Mouse (Mus musculus): ENCODE data around the gene Dclk3. TPM values are rescaled to one million over a fixed set of nuclear protein-coding genes. Genes with fewer than 3 reads are reported as not detected.
A peak's percentile ranks its signal among the peaks of the same experiment; 100 is the strongest.

Gene Dclk3
- polyA plus RNA-seq, 1 experiment: not detected

DNA sequence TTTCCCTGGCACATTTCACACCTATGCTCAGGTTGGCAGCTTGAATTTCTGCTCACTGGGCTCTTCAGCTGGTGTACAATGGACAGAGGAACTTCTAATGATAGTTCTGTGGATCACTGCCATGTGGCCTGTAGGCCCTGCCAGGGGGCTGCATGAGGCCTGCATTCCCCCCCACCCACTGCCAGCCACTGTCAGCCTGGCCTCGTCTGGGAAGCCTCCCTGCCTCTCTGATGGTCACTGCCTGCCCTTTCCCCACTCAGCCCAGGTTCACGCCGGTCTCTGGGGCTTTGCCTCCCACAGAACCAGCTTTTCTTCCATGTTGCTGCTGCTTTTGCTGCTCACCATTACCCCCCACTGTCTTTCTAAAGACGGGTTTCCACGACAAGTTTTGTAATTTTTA is 43.6 kb upstream of the Dclk3 start:
- no peaks in the 10 kb centered on the region for H3K36me3 ChIP-seq (ENCODE audit: control insufficient read depth, insufficient read depth)
- peaks cover 23% of the 10 kb centered on the region for H3K27me3 ChIP-seq (ENCODE audit: control insufficient read depth, insufficient read depth, insufficient read length)
- TF ChIP-seq POLR2A (IDR thresholded peaks at IDR 0.05; ENCODE audit: insufficient read length, low read depth): no peak
- TF ChIP-seq MYOD1 (IDR thresholded peaks at IDR 0.05; ENCODE audit: control insufficient read depth in 1 of 3, insufficient read length in 2 of 3, low read depth in 2 of 3): no peak
- no peak for TF ChIP-seq POLR2AphosphoS2 (IDR thresholded peaks at IDR 0.05; ENCODE audit: insufficient read length, low read depth)
- no peak for TF ChIP-seq E2F4 (IDR thresholded peaks at IDR 0.05; ENCODE audit: insufficient read depth)
- no peak for TF ChIP-seq TCF3 (IDR thresholded peaks at IDR 0.05; ENCODE audit: insufficient read length, low read depth)
- no peaks in the 10 kb centered on the region for H3K79me2 ChIP-seq (ENCODE audit: control insufficient read depth, insufficient read depth)
- no peak overlapping the region for H3ac ChIP-seq (ENCODE audit: control insufficient read depth, insufficient read length)
- no peak overlapping the region for H3K4me3 ChIP-seq
- no peak overlapping the region for H3K4me2 ChIP-seq (ENCODE audit: low read depth)

DNA sequence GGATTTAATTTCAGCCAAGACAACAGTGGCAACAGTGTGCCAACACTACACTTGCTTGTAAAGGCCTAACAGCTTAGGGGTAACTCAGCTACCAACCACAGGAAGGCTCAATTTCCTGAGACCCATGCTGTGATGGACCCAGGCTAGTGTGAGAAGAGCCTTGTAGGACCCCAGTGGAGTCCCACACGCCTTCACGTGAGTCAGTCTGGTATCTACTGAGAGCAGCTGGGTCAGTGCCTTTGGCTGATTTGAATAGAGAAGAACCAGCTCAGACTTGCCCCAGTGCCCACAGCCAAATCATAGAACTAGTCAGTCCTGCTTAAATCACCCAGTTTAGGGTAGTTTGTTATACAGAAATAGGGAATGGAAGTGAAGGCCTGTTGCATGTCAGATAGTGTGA is 40.8 kb upstream of the Dclk3 start:
- no peak for TF ChIP-seq SRF (IDR thresholded peaks at IDR 0.05; ENCODE audit: control insufficient read depth, insufficient read length, low read depth)
- no peak overlapping the region for H3ac ChIP-seq (ENCODE audit: control insufficient read depth, insufficient read length)
- H3K4me3 ChIP-seq: no peak overlapping the region
- no peak overlapping the region for H3K4me2 ChIP-seq (ENCODE audit: low read depth)
- H3K27me3 ChIP-seq (ENCODE audit: control insufficient read depth, insufficient read depth, insufficient read length): peaks cover 4% of the 10 kb centered on the region
- H3K36me3 ChIP-seq (ENCODE audit: control insufficient read depth, insufficient read depth): no peaks in the 10 kb centered on the region
- no peaks in the 10 kb centered on the region for H3K79me2 ChIP-seq (ENCODE audit: control insufficient read depth, insufficient read depth)

DNA sequence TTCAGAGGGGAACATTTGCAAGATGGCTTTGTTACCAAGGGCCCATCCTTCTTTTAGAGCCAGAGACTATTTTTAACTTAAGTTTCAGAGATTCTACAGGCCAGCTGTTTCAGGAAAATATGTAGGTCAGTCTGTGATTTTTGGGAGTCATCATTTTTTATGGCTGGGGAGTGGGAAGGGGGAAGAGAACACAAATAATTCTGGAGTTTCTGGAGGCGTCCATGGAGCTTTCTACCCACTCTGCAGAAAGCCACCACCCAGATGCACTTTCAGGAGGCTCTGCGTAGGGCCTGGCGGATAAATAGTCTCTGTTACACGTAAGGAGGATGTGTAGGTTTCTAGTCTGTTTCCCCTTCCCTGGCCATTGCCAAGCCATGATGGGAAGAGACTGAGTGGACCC is 38.8 kb upstream of the Dclk3 start:
- H3K36me3 ChIP-seq (ENCODE audit: control insufficient read depth, insufficient read depth): no peaks in the 10 kb centered on the region
- TF ChIP-seq MYOD1 (IDR thresholded peaks at IDR 0.05; ENCODE audit: control insufficient read depth in 1 of 3, insufficient read length in 2 of 3, low read depth in 2 of 3): no peak
- TF ChIP-seq POLR2AphosphoS2 (IDR thresholded peaks at IDR 0.05; ENCODE audit: insufficient read length, low read depth): no peak
- no peak for TF ChIP-seq REST (IDR thresholded peaks at IDR 0.05; ENCODE audit: insufficient read depth, insufficient read length)
- no peak for TF ChIP-seq SRF (IDR thresholded peaks at IDR 0.05; ENCODE audit: control insufficient read depth, insufficient read length, low read depth)
- TF ChIP-seq TCF12 (IDR thresholded peaks at IDR 0.05; ENCODE audit: insufficient read depth, poor library complexity, severe bottlenecking): no peak
- TF ChIP-seq MYOG (IDR thresholded peaks at IDR 0.05; ENCODE audit: control insufficient read depth in 1 of 3, insufficient read depth in 1 of 3, insufficient read length in 2 of 3, low read depth in 2 of 3): no peak
- TF ChIP-seq E2F4 (IDR thresholded peaks at IDR 0.05; ENCODE audit: insufficient read depth): no peak
- TF ChIP-seq POLR2A (IDR thresholded peaks at IDR 0.05; ENCODE audit: insufficient read length, low read depth): no peak
- TF ChIP-seq USF1 (IDR thresholded peaks at IDR 0.05; ENCODE audit: low read depth): no peak
- no peak for TF ChIP-seq CEBPB (IDR thresholded peaks at IDR 0.05; ENCODE audit: insufficient read depth, poor library complexity, severe bottlenecking)
- no peaks in the 10 kb centered on the region for H3K79me2 ChIP-seq (ENCODE audit: control insufficient read depth, insufficient read depth)
- H3ac ChIP-seq (ENCODE audit: control insufficient read depth, insufficient read length): no peak overlapping the region
- H3K27me3 ChIP-seq (ENCODE audit: control insufficient read depth, insufficient read depth, insufficient read length): peaks cover 4% of the 10 kb centered on the region
- H3K4me3 ChIP-seq: no peak overlapping the region
- no peak overlapping the region for H3K4me2 ChIP-seq (ENCODE audit: low read depth)

DNA sequence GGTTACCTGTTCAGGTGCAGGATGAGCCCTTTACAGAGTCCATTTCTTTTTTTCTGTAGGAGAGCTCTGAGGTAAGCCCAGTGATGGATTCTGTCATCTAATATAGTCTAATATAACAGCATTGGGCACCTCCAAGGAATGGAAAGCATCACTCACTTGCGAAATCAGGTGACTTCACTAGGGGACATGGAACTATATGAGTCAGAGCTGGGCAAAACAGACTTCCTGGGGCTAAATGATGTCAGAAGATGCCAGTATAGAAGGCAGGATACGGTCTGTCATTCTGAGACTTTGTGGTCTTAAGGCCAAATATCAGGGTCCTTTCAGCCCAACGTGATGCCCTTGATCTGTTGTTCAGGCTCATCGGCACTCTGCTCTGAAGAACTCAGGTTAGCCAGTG is 35.7 kb upstream of the Dclk3 start:
- peaks cover 4% of the 10 kb centered on the region for H3K27me3 ChIP-seq (ENCODE audit: control insufficient read depth, insufficient read depth, insufficient read length)
- H3K4me3 ChIP-seq: no peak overlapping the region
- no peak for TF ChIP-seq REST (IDR thresholded peaks at IDR 0.05; ENCODE audit: insufficient read depth, insufficient read length)
- TF ChIP-seq TCF12 (IDR thresholded peaks at IDR 0.05; ENCODE audit: insufficient read depth, poor library complexity, severe bottlenecking): no peak
- no peak for TF ChIP-seq MYOD1 (IDR thresholded peaks at IDR 0.05; ENCODE audit: control insufficient read depth in 1 of 3, insufficient read length in 2 of 3, low read depth in 2 of 3)
- no peak for TF ChIP-seq MAX (IDR thresholded peaks at IDR 0.05; ENCODE audit: low read depth)
- no peak for TF ChIP-seq POLR2A (IDR thresholded peaks at IDR 0.05; ENCODE audit: insufficient read length, low read depth)
- no peak for TF ChIP-seq POLR2AphosphoS2 (IDR thresholded peaks at IDR 0.05; ENCODE audit: insufficient read length, low read depth)
- TF ChIP-seq USF1 (IDR thresholded peaks at IDR 0.05; ENCODE audit: low read depth): no peak
- no peak for TF ChIP-seq MYOG (IDR thresholded peaks at IDR 0.05; ENCODE audit: control insufficient read depth in 1 of 3, insufficient read depth in 1 of 3, insufficient read length in 2 of 3, low read depth in 2 of 3)
- no peak for TF ChIP-seq E2F4 (IDR thresholded peaks at IDR 0.05; ENCODE audit: insufficient read depth)
- no peaks in the 10 kb centered on the region for H3K79me2 ChIP-seq (ENCODE audit: control insufficient read depth, insufficient read depth)
- no peaks in the 10 kb centered on the region for H3K36me3 ChIP-seq (ENCODE audit: control insufficient read depth, insufficient read depth)
- no peak overlapping the region for H3K4me2 ChIP-seq (ENCODE audit: low read depth)
- no peak overlapping the region for H3ac ChIP-seq (ENCODE audit: control insufficient read depth, insufficient read length)

DNA sequence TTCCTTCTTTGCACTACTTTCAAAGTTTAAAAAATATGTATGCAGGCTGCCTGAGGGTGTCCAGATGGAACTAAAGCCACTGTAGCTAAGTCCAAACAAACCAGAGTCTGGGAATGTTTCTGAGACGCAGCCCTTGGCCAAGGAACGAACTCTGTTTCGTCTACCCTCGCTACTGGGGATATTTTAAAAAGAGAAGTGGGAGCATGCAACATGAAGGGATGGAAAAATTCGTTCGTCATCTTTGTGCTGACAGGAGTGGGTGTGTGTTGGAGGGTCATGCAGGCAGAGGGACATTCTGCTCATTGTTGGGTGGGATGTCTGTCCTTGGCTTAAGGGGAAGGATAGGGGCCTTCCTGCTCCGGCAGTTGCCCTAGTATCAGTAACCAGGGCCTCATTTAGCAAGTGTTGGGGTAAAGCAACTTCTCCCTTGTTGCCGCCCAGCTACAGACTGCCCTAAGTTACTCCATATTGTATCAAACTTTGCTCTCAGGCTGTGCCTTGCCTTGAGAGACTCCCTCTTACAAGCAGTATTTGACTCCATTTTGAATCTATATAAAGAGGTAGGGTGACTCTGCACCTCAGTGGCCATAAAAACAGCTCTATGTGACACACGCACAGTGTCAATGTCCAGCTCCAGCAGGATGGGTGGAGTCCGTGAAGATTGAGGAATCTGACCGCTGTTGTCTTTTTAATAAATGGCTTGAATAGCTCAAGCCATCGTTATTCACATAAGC is 34.4 kb upstream of the Dclk3 start:
- Histone ChIP-seq H3K36me3 (ENCODE audit: control insufficient read depth, insufficient read depth) (no peaks in the 10 kb centered on the region), H3ac (ENCODE audit: control insufficient read depth, insufficient read length) (no peak overlapping the region), H3K4me3 (no peak overlapping the region), H3K27me3 (ENCODE audit: control insufficient read depth, insufficient read depth, insufficient read length) (no peaks in the 10 kb centered on the region), H3K79me2 (ENCODE audit: control insufficient read depth, insufficient read depth) (no peaks in the 10 kb centered on the region), H3K4me2 (ENCODE audit: low read depth) (peak overlapping the region; percentile 1)
- no peak for TF ChIP-seq USF1 (IDR thresholded peaks at IDR 0.05; ENCODE audit: low read depth)
- TF ChIP-seq REST (IDR thresholded peaks at IDR 0.05; ENCODE audit: insufficient read depth, insufficient read length): no peak
- no peak for TF ChIP-seq TCF3 (IDR thresholded peaks at IDR 0.05; ENCODE audit: insufficient read length, low read depth)
- no peak for TF ChIP-seq MYOG (IDR thresholded peaks at IDR 0.05; ENCODE audit: control insufficient read depth in 1 of 3, insufficient read depth in 1 of 3, insufficient read length in 2 of 3, low read depth in 2 of 3)
- TF ChIP-seq SRF (IDR thresholded peaks at IDR 0.05; ENCODE audit: control insufficient read depth, insufficient read length, low read depth): no peak
- TF ChIP-seq POLR2AphosphoS2 (IDR thresholded peaks at IDR 0.05; ENCODE audit: insufficient read length, low read depth): no peak
- TF ChIP-seq TCF12 (IDR thresholded peaks at IDR 0.05; ENCODE audit: insufficient read depth, poor library complexity, severe bottlenecking): no peak
- no peak for TF ChIP-seq POLR2A (IDR thresholded peaks at IDR 0.05; ENCODE audit: insufficient read length, low read depth)
- TF ChIP-seq MAX (IDR thresholded peaks at IDR 0.05; ENCODE audit: low read depth): no peak
- no peak for TF ChIP-seq E2F4 (IDR thresholded peaks at IDR 0.05; ENCODE audit: insufficient read depth)
- no peak for TF ChIP-seq CEBPB (IDR thresholded peaks at IDR 0.05; ENCODE audit: insufficient read depth, poor library complexity, severe bottlenecking)
- no peak for TF ChIP-seq MYOD1 (IDR thresholded peaks at IDR 0.05; ENCODE audit: control insufficient read depth in 1 of 3, insufficient read length in 2 of 3, low read depth in 2 of 3)
